Mouse (Mus musculus) liver, embryonic 16.5 days (tissue): ENCODE measurements around the gene Dact3. TPM values are rescaled to one million over a fixed set of nuclear protein-coding genes. Genes with fewer than 3 reads are reported as not detected.
A peak's percentile ranks its signal among the peaks of the same experiment; 100 is the strongest.

Source experiments
- ATAC-seq: fragments of 200-750 bp; cut with Nextera tagmentation; 2 replicates; pipeline ENCODE4 v1.8.0; 2017; ENCODE audit warnings: low read depth, mild to moderate bottlenecking, moderate number of reproducible peaks, moderate library complexity
- H3K27ac ChIP-seq: fragments of 300-500 bp; sonication (generic); 2 replicates; pipeline ENCODE4 v1.5.1; 2014; ENCODE audit warnings: mild to moderate bottlenecking, low read length
- H3K27me3 ChIP-seq: fragments of 300-500 bp; sonication (generic); 2 replicates; pipeline ENCODE4 v1.6.1; 2014; ENCODE audit warnings: low read depth, low read length, mixed read lengths; ENCODE audit not compliant: control insufficient read depth, insufficient read depth
- H3K36me3 ChIP-seq: fragments of 300-500 bp; sonication (generic); 2 replicates; pipeline ENCODE4 v1.6.1; 2014; ENCODE audit warnings: mild to moderate bottlenecking; ENCODE audit not compliant: control insufficient read depth, insufficient read depth
- H3K4me1 ChIP-seq: fragments of 300-500 bp; sonication (generic); 2 replicates; pipeline ENCODE4 v1.6.1; 2014; ENCODE audit warnings: low read depth, low read length, mixed read lengths; ENCODE audit not compliant: control insufficient read depth
- H3K4me2 ChIP-seq: fragments of 300-500 bp; sonication (generic); 2 replicates; pipeline ENCODE4 v1.6.1; 2014; ENCODE audit warnings: low read depth, low read length, mixed read lengths
- H3K4me3 ChIP-seq: fragments of 300-500 bp; sonication (generic); 2 replicates; pipeline ENCODE4 v1.5.1; 2014; ENCODE audit warnings: low read depth, mild to moderate bottlenecking, low read length
- H3K9ac ChIP-seq: fragments of 300-500 bp; sonication (generic); 2 replicates; pipeline ENCODE4 v1.6.1; 2014; ENCODE audit warnings: low read depth, low read length
- H3K9me3 ChIP-seq: fragments of 300-500 bp; sonication (generic); replicated peaks from 2 replicates; pipeline ENCODE4 v1.6.1; 2016; ENCODE audit warnings: low read length; ENCODE audit not compliant: control insufficient read depth
- WGBS: fragments of 180-500 bp; shearing (Covaris S2); extraction: QIAGEN DNeasy Blood & Tissue Kit; methylation state at CpG from one replicate; pipeline ENCODE4 v1.1.7; 2014; ENCODE audit not compliant: insufficient replicate concordance; 5-methylcytosine and 5-hydroxymethylcytosine counted together
- polyA plus RNA-seq: library from polyadenylated mRNA; unstranded; fragments of >200 nt; fragmentation: Nextera tagmentation; extraction: Ambion mirVana; gene quantifications from 2 replicates; pipeline ENCODE4 v1.2.1, GENCODE M21; 2015

The Dact3 gene
- polyA plus RNA-seq, 1 experiment from 2014 or later = 0.12 TPM

- no peak overlapping the region for H3K4me2 ChIP-seq
- ATAC-seq = peak; percentile 64
- no peak overlapping the region for H3K4me3 ChIP-seq
- WGBS = 19% methylated on average over 14 of the region's 14 CpGs
- H3K36me3 ChIP-seq = no peaks in the 10 kb centered on the region
- H3K9me3 ChIP-seq = no peaks in the 10 kb centered on the region
- H3K4me1 ChIP-seq = no peaks in the 10 kb centered on the region
- no peak overlapping the region for H3K9ac ChIP-seq
- no peaks in the 10 kb centered on the region for H3K27me3 ChIP-seq
- no peak overlapping the region for H3K27ac ChIP-seq
Observed at GRCm38 (mm10) chr7:16931968-16932627, 57.0 kb downstream of the Dact3 start.

GRCm38 (mm10) chr7:16932704-16933577, 57.8 kb downstream of the Dact3 start:
- Histone ChIP-seq H3K27ac (no peak overlapping the region), H3K27me3 (no peaks in the 10 kb centered on the region), H3K36me3 (no peaks in the 10 kb centered on the region), H3K4me2 (no peak overlapping the region), H3K4me1 (no peaks in the 10 kb centered on the region), H3K9me3 (no peaks in the 10 kb centered on the region), H3K4me3 (no peak overlapping the region), H3K9ac (no peak overlapping the region)
- no peak for ATAC-seq
- WGBS = 33% methylated on average over 14 of the region's 14 CpGs

Other genes with a start within 250 kb of the Dact3 start
- not detected in 2 replicates for gene Ceacam15, start 199.6 kb upstream of the Dact3 start, polyA plus RNA-seq
- not detected in 2 replicates for gene Ceacam9, start 153.4 kb upstream of the Dact3 start, polyA plus RNA-seq
- 151 and 155 TPM in 2 replicates for gene Ap2s1, start 136.9 kb upstream of the Dact3 start, polyA plus RNA-seq
- 101 and 119 TPM in 2 replicates for gene Slc1a5, start 94.0 kb upstream of the Dact3 start, polyA plus RNA-seq
- 27.4 and 29.8 TPM in 2 replicates for gene Strn4, start 59.4 kb upstream of the Dact3 start, polyA plus RNA-seq
- 7.8 and 8.9 TPM in 2 replicates for gene Fkrp, start 58.6 kb upstream of the Dact3 start, polyA plus RNA-seq
- gene Prkd2, start 32.4 kb upstream of the Dact3 start, polyA plus RNA-seq = 2.8 and 3.6 TPM in 2 replicates
- gene Gng8, start 16.5 kb downstream of the Dact3 start, polyA plus RNA-seq = 0.17 TPM in 1 of 2 replicates, not detected in the other
- gene Ptgir, start 31.2 kb downstream of the Dact3 start, polyA plus RNA-seq = 1.2 and 1.3 TPM in 2 replicates
- gene Calm3, start 48.8 kb downstream of the Dact3 start, polyA plus RNA-seq = 81.6 and 86.6 TPM in 2 replicates
- gene Pnmal2, start 69.4 kb downstream of the Dact3 start, polyA plus RNA-seq = 0.20 and 0.42 TPM in 2 replicates
- 0.02 and 0.05 TPM in 2 replicates for gene Pnmal1, start 84.4 kb downstream of the Dact3 start, polyA plus RNA-seq
- 0.04 TPM in 2 replicates for gene Gm42372, start 107.8 kb downstream of the Dact3 start, polyA plus RNA-seq
- 5.3 and 5.9 TPM in 2 replicates for gene Ccdc8, start 117.4 kb downstream of the Dact3 start, polyA plus RNA-seq
- gene Ppp5c, start 152.6 kb downstream of the Dact3 start, polyA plus RNA-seq = 38.0 and 38.6 TPM in 2 replicates
- 36.0 and 43.3 TPM in 2 replicates for gene Hif3a, start 187.1 kb downstream of the Dact3 start, polyA plus RNA-seq
- gene Psg16, start 198.7 kb downstream of the Dact3 start, polyA plus RNA-seq = 0.20 and 0.25 TPM in 2 replicates